Comparison of ENCODE assay signal across 9 mouse cellular contexts in the genomic region with DNA sequence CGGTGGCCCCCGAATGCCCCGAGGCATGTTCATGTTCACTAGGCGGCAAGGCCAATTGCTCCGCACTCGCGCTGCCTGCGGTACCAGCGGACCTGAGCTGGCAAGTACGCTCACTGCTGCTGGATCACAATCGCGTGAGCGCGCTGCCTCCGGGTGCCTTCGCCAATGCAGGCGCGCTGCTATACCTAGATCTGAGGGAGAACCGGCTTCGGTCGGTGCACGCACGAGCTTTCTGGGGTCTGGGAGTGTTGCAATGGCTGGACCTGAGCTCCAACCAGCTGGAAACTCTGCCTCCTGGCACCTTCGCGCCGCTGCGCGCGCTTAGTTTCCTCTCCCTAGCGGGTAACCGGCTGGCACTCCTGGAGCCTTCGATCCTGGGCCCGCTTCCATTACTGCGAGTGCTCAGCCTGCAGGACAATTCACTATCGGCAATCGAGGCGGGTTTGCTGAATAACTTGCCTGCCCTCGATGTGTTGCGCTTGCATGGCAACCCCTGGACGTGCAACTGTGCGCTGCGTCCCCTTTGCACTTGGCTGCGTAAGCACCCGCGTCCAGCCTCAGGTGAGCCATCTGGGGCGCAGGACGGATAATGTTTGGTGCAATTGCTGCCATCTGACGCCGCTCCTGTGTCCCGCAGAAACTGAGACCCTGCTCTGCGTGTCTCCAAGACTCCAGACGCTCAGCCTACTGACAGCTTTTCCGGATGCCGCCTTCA. TPM values are rescaled to one million over a fixed set of nuclear protein-coding genes. Genes with fewer than 3 reads are reported as not detected.
DNase-seq lines count a peak whose midpoint lies in the region; TF ChIP-seq lines count a peak whose summit lies in the region.
"Had no signal": no experiment of that assay in that cellular context is flagged by ENCODE, and none has a peak within 500 bp of the region (broad histone marks: within the 10 kb centered on the region; RNA-seq: fewer than 3 reads in every experiment).

No protein-coding gene starts in this region.

- TF ChIP-seq POLR2A in liver, adult 2 months (IDR thresholded peaks at IDR 0.05; ENCODE audit: extremely low read depth, insufficient read depth, low read length), result no peak
- TF ChIP-seq POLR2A in cerebellum, adult 2 months (IDR thresholded peaks at IDR 0.05; ENCODE audit: borderline replicate concordance, insufficient read depth, low read length), result peak; percentile 45; the same call in 1 of the 2 replicates

- no peak for TF ChIP-seq CTCF in liver, adult 2 months (IDR thresholded peaks at IDR 0.05; ENCODE audit: low read depth, low read length)
- TF ChIP-seq CTCF in cerebellum, adult 2 months (IDR thresholded peaks at IDR 0.05; ENCODE audit: borderline replicate concordance, insufficient read depth, low read depth, low read length), result no peak

- peaks cover 3% of the 10 kb centered on the region; the same call in 1 of the 2 replicates for H3K4me1 ChIP-seq in liver, adult 2 months (ENCODE audit: control insufficient read depth, insufficient read depth, low read length)
- peaks cover 67% of the 10 kb centered on the region for H3K4me1 ChIP-seq in cerebellum, adult 2 months (ENCODE audit: control insufficient read depth, insufficient read depth, low read length)
- peaks cover 30% of the 10 kb centered on the region for H3K4me1 ChIP-seq in hindbrain, embryonic 10.5 days (replicated peaks)

- DNase-seq in liver, adult 2 months (ENCODE audit: extremely low read depth, low read depth, low spot score), result peak; percentile 23
- DNase-seq in liver, result no peak
- DNase-seq in cerebellum, adult 2 months, result peak; percentile 83 to 87
- DNase-seq in hindbrain, embryonic 10.5 days (ENCODE audit: low spot score), result peak; percentile 18
- DNase-seq in left cerebral cortex, postnatal 25 days (ENCODE audit: low spot score in 2 of 2), result peak; percentile 78 to 81
- peak; percentile 68 to 81 for DNase-seq in right cerebral cortex, adult 2 months (ENCODE audit: low spot score in 2 of 2)
- no peak for DNase-seq in urinary bladder, postnatal 4 days (ENCODE audit: low spot score in 2 of 2)
- no peak for DNase-seq in yolk sac, embryonic 10.5 days (ENCODE audit: low spot score)

- WGBS in liver, adult 2 months, result 2% methylated on average over 54 of the region's 54 CpGs
- under 1% methylated on average over 54 of the region's 54 CpGs for WGBS in cerebellum, adult 2 months
- 2% methylated on average over 54 of the region's 54 CpGs for WGBS in hindbrain, embryonic 10.5 days

- H3K36me3 ChIP-seq in liver, adult 2 months (ENCODE audit: control insufficient read depth, insufficient read depth, low read length), result no peaks in the 10 kb centered on the region; the same call in 1 of the 2 replicates
- peaks cover 12% of the 10 kb centered on the region for H3K36me3 ChIP-seq in hindbrain, embryonic 10.5 days

- peaks cover 9% of the 10 kb centered on the region; the same call in 1 of the 2 replicates for H3K27me3 ChIP-seq in liver, adult 2 months (ENCODE audit: control insufficient read depth, insufficient read depth, low read length)
- no peaks in the 10 kb centered on the region for H3K27me3 ChIP-seq in cerebellum, adult 2 months (ENCODE audit: control insufficient read depth, insufficient read depth, low read length)
- H3K27me3 ChIP-seq in hindbrain, embryonic 10.5 days (ENCODE audit: insufficient read depth, poor library complexity, severe bottlenecking), result peaks cover 81% of the 10 kb centered on the region

- no peaks in the 10 kb centered on the region for H3K79me2 ChIP-seq in liver, adult 2 months (ENCODE audit: control insufficient read depth, insufficient read depth, low read length)

- no peaks in the 10 kb centered on the region for H3K9me3 ChIP-seq in hindbrain, embryonic 10.5 days

- peak overlapping the region; percentile 39; the same call in 1 of the 2 replicates for H3K4me3 ChIP-seq in liver, adult 2 months (ENCODE audit: insufficient read depth, low read depth, low read length)
- H3K4me3 ChIP-seq in cerebellum, adult 2 months (replicated peaks; ENCODE audit: insufficient read depth, low read depth, low read length), result peak overlapping the region; percentile 29
- H3K4me3 ChIP-seq in hindbrain, embryonic 10.5 days, result peak overlapping the region; percentile 29

- no peak overlapping the region for H3K27ac ChIP-seq in liver, adult 2 months (replicated peaks; ENCODE audit: insufficient read depth, low read depth, low read length)
- H3K27ac ChIP-seq in cerebellum, adult 2 months (ENCODE audit: insufficient read depth, low read length), result peak overlapping the region; percentile 68
- H3K27ac ChIP-seq in hindbrain, embryonic 10.5 days, result no peak overlapping the region

- no peak overlapping the region for H3K9ac ChIP-seq in liver, adult 2 months (ENCODE audit: low read depth, low read length)

- intact Hi-C loops in left cerebral cortex, postnatal 25 days (cut with DNase I), result no loop called here

RNA-seq across cellular contexts. Expression of a gene that starts 0.5 kb away (rescaled TPM):
- total RNA-seq in liver, adult 2 months (2014; rRNA removed), result not detected in 2 replicates
- 0.07 and 0.10 TPM in 2 replicates for polyA plus RNA-seq in liver, adult 2 months (2012; rRNA removed)
- 0.20 and 0.21 TPM in 2 replicates for polyA plus RNA-seq in cerebellum, adult 2 months (2012; rRNA removed)
- not detected in 2 replicates for polyA plus RNA-seq in hindbrain, embryonic 10.5 days (2016; fragmentation: Nextera tagmentation; extraction: Ambion mirVana)
- total RNA-seq in left cerebral cortex, postnatal 25 days (2021), result not detected

RNA-seq across cellular contexts. Expression of a gene that starts 2.3 kb away (rescaled TPM):
- not detected in 2 replicates for total RNA-seq in liver, adult 2 months (2014; rRNA removed)
- not detected in 2 replicates for polyA plus RNA-seq in liver, adult 2 months (2012; rRNA removed)
- not detected in 2 replicates for polyA plus RNA-seq in cerebellum, adult 2 months (2012; rRNA removed)
- polyA plus RNA-seq in hindbrain, embryonic 10.5 days (2016; fragmentation: Nextera tagmentation; extraction: Ambion mirVana), result not detected in 2 replicates
- total RNA-seq in left cerebral cortex, postnatal 25 days (2021), result not detected
- polyA plus RNA-seq: large intestine, adult 2 months had no signal

RNA-seq across cellular contexts. Expression of a gene that starts 18.0 kb away (rescaled TPM):
- total RNA-seq in liver, adult 2 months (2014; rRNA removed), result 24.0 and 24.6 TPM in 2 replicates
- polyA plus RNA-seq in liver, adult 2 months (2012; rRNA removed), result 45.8 and 52.1 TPM in 2 replicates
- polyA plus RNA-seq in cerebellum, adult 2 months (2012; rRNA removed), result 103 TPM in 2 replicates
- polyA plus RNA-seq in hindbrain, embryonic 10.5 days (2016; fragmentation: Nextera tagmentation; extraction: Ambion mirVana), result 150 and 156 TPM in 2 replicates
- 10 to 100 TPM; 73.0 to 77.2 TPM for total RNA-seq in left cerebral cortex, postnatal 25 days (2021)

RNA-seq across cellular contexts. Expression of a gene that starts 18.0 kb away (rescaled TPM):
- total RNA-seq in liver, adult 2 months (2014; rRNA removed), result 12.7 and 17.6 TPM in 2 replicates
- polyA plus RNA-seq in liver, adult 2 months (2012; rRNA removed), result 23.0 and 25.5 TPM in 2 replicates
- polyA plus RNA-seq in cerebellum, adult 2 months (2012; rRNA removed), result 74.5 and 75.9 TPM in 2 replicates
- 248 and 259 TPM in 2 replicates for polyA plus RNA-seq in hindbrain, embryonic 10.5 days (2016; fragmentation: Nextera tagmentation; extraction: Ambion mirVana)
- 10 to 100 TPM; 67.2 to 69.6 TPM for total RNA-seq in left cerebral cortex, postnatal 25 days (2021)

RNA-seq across cellular contexts. Expression of a gene that starts 27.8 kb away (rescaled TPM):
- 0.55 and 2.6 TPM in 2 replicates for total RNA-seq in liver, adult 2 months (2014; rRNA removed)
- 4.2 and 4.3 TPM in 2 replicates for polyA plus RNA-seq in liver, adult 2 months (2012; rRNA removed)
- 91.0 and 96.9 TPM in 2 replicates for polyA plus RNA-seq in cerebellum, adult 2 months (2012; rRNA removed)
- 8.1 and 9.5 TPM in 2 replicates for polyA plus RNA-seq in hindbrain, embryonic 10.5 days (2016; fragmentation: Nextera tagmentation; extraction: Ambion mirVana)
- total RNA-seq in left cerebral cortex, postnatal 25 days (2021), result 10 to 100 TPM; 14.4 to 15.5 TPM

Comparison
In these comparisons a context has a peak if more than half of its experiments do, and no peak if none do; other contexts are left out.
1. DNase-seq: peak in liver, adult 2 months (single experiment), cerebellum, adult 2 months (2 of 2), hindbrain, embryonic 10.5 days (single experiment), left cerebral cortex, postnatal 25 days (2 of 2) and right cerebral cortex, adult 2 months (2 of 2); none in liver (single experiment), urinary bladder, postnatal 4 days (0 of 2) and yolk sac, embryonic 10.5 days (single experiment).
2. Peak in every context shown above with its lines, with median percentiles within 50 percentile points of each other: H3K4me3 ChIP-seq.